In the genomic region with DNA sequence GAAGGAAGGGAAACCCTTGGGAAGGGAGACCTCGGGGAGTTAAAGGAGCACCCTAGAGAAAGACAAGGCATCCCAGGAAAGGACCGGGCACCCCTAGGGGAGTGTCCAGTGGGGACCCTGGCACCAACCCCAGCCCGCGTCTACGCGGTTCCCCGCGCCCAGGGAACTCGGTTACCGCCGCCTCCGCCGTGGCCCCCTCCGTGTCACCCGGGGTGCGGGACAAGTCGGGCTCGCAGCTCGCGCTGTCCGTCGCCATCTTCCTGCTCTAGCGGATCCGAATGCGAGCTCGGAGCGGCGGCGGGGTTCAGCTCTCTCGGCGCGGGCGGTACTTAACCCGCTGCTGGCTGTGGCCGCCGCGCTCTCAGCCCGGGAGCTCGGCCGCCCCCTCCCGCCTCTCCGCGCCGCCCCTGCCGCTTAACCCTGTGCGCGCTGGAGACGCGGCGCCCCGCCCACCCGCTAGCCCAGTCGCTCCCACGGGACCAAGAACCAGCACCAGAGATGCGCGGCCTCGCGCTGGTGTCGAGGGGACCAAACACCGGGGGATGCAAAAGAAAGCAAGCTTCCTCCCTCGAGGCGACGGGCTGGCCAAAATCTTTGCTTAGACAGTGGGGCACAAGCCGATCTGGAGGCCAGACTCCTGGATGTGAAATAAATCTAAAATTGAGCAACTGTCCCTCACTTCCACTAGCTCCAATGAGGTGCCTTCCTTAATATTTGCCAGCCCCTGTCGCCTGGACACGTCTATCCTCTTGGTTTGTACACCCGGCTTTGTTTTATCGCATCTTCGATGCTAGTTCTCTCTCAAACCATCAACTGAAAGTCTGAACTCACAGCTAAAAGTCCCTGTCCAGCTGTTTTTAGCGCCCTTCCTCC, we compare ENCODE assay signal across 7 mouse cellular contexts. TPM values are rescaled to one million over a fixed set of nuclear protein-coding genes. Genes with fewer than 3 reads are reported as not detected.
DNase-seq lines count a peak whose midpoint lies in the region; ATAC-seq and TF ChIP-seq lines count a peak whose summit lies in the region.

A gene (minus strand): TSS at position 364 of the 873 bp plus-strand sequence.

- H3K9me3 ChIP-seq in intestine, embryonic 15.5 days, result no peaks in the 10 kb centered on the region

- peak within 1 kb of the TSS; percentile 95 for H3K4me2 ChIP-seq in intestine, embryonic 15.5 days (replicated peaks)

- 2% methylated on average over 70 of the region's 70 CpGs for WGBS in intestine, embryonic 15.5 days
- 4% methylated on average over 70 of the region's 70 CpGs for WGBS in small intestine, adult 2 months

- no peaks in the 10 kb centered on the region for H3K4me1 ChIP-seq in intestine, embryonic 15.5 days (replicated peaks)
- no peaks in the 10 kb centered on the region for H3K4me1 ChIP-seq in small intestine, adult 2 months (ENCODE audit: control insufficient read depth, insufficient read depth, insufficient read length, low read length)

- H3K27me3 ChIP-seq in intestine, embryonic 15.5 days (replicated peaks), result no peaks in the 10 kb centered on the region
- H3K27me3 ChIP-seq in small intestine, adult 2 months (ENCODE audit: control insufficient read depth, insufficient read depth, low read length), result peaks cover 10% of the 10 kb centered on the region; the same call in 1 of the 2 replicates

- DNase-seq in adrenal gland, postnatal 4 days (ENCODE audit: low spot score in 2 of 2), result peak; percentile 57 to 65
- peak; percentile 88 for DNase-seq in embryo, embryonic 11 days
- peak; percentile 28 to 31 for DNase-seq in gastrocnemius, postnatal 36 days
- DNase-seq in left cerebral cortex, postnatal 25 days (ENCODE audit: low spot score in 2 of 2), result peak; percentile 81 to 83
- peak; percentile 72 for DNase-seq in mesoderm, embryonic 11.5 days (ENCODE audit: low read depth, low spot score)

- H3K36me3 ChIP-seq in intestine, embryonic 15.5 days, result no peaks in the 10 kb centered on the region
- no peaks in the 10 kb centered on the region for H3K36me3 ChIP-seq in small intestine, adult 2 months (ENCODE audit: control insufficient read depth, insufficient read depth, low read length)

- TF ChIP-seq POLR2A in small intestine, adult 2 months (IDR thresholded peaks at IDR 0.05; ENCODE audit: low read depth, low read length), result no peak

- H3K4me3 ChIP-seq in intestine, embryonic 15.5 days (replicated peaks), result peak within 1 kb of the TSS; percentile 75
- H3K4me3 ChIP-seq in small intestine, adult 2 months (ENCODE audit: low read depth, low read length), result peak within 1 kb of the TSS; percentile 68

- no peak for TF ChIP-seq CTCF in small intestine, adult 2 months (IDR thresholded peaks at IDR 0.05; ENCODE audit: extremely low read depth, insufficient read length, insufficient replicate concordance, low read depth, low read length)

- peak; percentile 96 for ATAC-seq in intestine, embryonic 15.5 days

- intact Hi-C loops in gastrocnemius, postnatal 36 days (cut with DNase I), result no loop called here
- intact Hi-C loops in left cerebral cortex, postnatal 25 days (cut with DNase I), result loop anchor here (5.0 kb wide), 3 partner anchors 67 to 303 kb away; no protein-coding TSS in a partner anchor

- peak within 1 kb of the TSS; percentile 74 for H3K9ac ChIP-seq in intestine, embryonic 15.5 days

- H3K27ac ChIP-seq in intestine, embryonic 15.5 days, result no peak within 1 kb of the TSS
- H3K27ac ChIP-seq in small intestine, adult 2 months (ENCODE audit: insufficient read depth, low read depth, low read length), result no peak within 1 kb of the TSS

RNA-seq across cellular contexts. Expression of the gene that starts here (rescaled TPM):
- total RNA-seq in adrenal gland, postnatal 4 days (2021), result 10 to 100 TPM; 65.0 to 74.0 TPM
- 1 to 10 TPM in 1 of 2 experiments, under 1 TPM in 1; 0.62 to 1.0 TPM for total RNA-seq in gastrocnemius, postnatal 36 days (2021)
- 10.6 and 13.8 TPM in 2 replicates for polyA plus RNA-seq in intestine, embryonic 15.5 days (2015; fragmentation: Nextera tagmentation; extraction: Ambion mirVana)
- 100 to 1,000 TPM; 124 to 157 TPM for total RNA-seq in left cerebral cortex, postnatal 25 days (2021)
- polyA plus RNA-seq in small intestine, adult 2 months (2012; rRNA removed), result 0.42 and 0.46 TPM in 2 replicates

Comparison
In these comparisons a context has a peak if more than half of its experiments do, and no peak if none do; other contexts are left out.
1. RNA of the gene that starts here (total RNA-seq): 124 to 157 TPM in left cerebral cortex, postnatal 25 days and 65.0 to 74.0 TPM in adrenal gland, postnatal 4 days; 0.62 to 1.0 TPM in gastrocnemius, postnatal 36 days; every median in the first group is over 10 times any median in the second.
2. DNase-seq: peak in every context shown above with its lines; median percentile 88 in embryo, embryonic 11 days; 82 in left cerebral cortex, postnatal 25 days; 72 in mesoderm, embryonic 11.5 days; 61 in adrenal gland, postnatal 4 days; 30 in gastrocnemius, postnatal 36 days.